Mouse (Mus musculus): Measurements from ENCODE around the gene Ptgds.
A peak's percentile ranks its signal among the peaks of the same experiment; 100 is the strongest.

The Ptgds gene

DNA sequence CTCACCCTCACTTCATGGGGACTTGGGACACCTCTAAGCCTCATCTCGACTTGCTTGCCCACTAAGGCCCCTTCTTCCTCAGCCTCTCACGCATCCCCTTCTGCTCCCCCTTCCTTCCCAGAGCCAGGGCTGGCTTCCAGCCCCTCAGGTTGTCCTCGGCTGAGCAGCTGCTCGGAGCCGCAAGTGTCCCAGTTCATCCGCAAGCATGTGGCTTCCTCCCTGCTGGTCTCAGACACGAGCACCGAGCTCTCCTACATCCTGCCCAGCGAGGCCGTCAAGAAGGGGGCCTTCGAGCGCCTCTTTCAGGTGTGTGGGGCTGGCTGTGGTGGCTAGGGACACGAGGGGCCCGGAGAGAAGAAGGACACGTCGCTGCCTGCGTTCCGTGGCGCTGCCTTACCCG lies 28.8 kb downstream of the Ptgds start:
- DNase-seq, result no peak

DNA sequence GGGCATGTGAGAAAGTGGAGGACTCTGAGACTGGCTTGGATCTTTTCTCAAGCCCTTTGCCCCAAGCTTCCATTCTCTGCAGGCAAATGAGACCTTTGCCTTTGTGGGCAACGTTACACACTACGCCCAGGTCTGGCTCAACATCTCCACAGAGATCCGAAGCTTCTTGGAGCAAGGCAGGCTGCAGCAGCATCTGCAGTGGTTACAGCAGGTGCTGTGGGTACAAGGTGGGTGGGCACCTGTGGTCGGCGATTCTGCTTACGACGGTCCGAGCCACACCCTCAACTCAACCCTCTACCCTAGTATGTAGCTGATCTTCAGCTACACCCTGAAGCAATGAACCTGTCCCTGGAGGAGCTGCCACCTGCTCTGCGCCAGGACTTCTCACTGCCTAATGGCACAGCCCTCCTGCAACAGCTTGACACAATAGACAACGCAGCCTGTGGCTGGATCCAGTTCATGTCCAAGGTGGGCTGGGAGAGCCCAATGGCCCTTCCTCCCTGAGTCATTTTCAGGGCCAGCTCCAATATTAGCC lies 33.5 kb downstream of the Ptgds start:
- DNase-seq, result no peak

DNA sequence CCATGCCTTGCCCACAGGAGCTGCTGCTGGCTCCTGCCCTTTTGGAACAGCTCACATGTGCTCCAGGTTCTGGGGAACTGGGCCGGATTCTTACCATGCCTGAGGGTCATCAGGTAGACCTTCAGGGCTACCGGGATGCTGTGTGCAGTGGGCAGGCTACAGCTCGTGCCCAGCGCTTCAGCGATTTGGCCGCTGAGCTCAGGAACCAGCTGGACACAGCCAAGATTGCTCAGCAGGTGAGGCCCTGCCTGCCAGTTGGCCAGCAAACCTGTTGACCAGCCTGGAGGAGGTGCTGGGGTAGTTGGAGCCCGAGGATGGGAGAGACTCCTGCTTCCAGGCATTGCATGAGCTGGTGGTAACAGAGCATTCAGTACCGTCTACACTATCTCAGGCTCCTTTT lies 35.6 kb downstream of the Ptgds start:
- no peak for DNase-seq

DNA sequence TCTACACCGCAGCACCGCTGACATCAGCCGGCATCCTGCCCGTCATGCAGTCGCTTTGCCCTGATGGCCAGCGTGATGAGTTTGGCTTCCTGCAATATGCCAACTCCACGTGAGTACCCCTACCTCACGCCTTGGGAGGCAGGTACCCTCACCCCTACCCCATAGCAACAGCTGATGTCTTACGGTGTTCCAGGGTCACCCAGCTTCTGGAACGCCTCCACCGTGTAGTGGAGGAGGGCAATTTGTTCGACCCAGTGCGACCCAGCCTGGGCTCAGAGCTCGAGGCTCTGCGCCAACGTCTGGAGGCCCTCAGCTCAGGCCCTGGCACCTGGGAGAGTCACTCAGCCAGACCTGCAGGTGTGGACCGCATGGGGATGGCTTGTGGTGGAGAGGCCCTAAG lies 36.7 kb downstream of the Ptgds start:
- no peak for DNase-seq

DNA sequence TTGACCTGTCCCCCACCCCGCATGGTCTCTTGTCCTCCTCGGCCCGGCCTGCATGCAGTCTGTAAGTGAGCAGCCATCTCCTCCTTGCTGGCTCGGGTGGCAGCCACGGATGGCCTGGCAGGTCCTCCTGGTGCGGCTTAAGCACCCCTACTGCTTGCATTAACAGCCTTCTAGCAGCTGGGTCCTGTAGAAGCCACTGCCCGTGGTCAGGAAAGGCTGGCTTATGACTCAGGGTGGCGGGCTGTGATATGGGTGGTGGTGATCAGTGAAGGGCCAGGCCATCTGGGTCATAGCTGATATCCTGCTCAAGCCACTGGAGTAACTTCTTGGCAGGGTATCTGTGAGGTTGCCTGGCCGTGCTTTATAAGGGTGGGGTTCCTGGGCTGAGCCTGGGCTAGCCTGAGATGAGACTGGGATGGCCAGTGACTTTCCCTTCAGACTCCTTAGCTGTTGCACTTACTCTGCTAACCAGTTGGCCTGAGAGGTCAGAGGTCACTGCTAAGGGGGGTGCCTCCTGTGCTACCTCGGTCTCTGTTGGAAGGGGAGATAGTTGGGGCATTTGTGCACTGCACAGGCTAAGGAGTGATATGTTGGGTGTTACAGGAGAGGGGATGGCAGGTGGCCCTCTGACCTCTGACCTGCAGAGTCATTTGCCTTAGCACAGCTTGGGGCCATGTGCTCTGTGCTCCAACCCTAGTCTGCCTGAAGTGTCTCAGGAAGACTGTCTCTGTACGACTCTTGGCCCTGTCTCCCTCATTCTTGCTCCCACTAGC lies 37.3 kb downstream of the Ptgds start:
- DNase-seq, result no peak

DNA sequence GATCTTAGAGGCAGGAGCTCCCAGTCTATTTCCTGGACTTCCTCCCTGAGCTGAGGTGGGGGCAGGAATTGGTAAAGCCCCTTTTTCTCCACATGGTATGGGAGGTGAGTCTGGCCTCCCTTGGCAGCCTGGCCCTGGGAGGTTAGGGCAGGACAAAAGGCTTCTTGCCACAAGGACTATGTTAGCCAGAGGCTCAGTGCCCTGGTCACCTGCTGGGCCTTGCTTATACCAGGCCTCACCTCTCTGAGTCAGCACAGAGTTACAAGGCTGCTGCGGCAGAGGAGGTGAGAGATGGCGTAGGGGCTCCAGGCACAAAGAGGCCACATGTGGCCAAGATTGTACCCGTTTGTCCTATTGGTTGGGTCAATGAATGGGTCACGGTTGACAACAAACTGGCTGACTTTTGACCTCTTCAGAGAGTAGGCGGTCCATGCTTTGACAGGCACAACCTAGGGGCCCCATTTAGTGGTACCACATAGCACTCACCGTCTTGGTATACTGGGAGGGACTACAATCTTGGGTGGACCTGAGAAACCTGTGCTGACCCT lies 38.5 kb downstream of the Ptgds start:
- DNase-seq, result no peak

DNA sequence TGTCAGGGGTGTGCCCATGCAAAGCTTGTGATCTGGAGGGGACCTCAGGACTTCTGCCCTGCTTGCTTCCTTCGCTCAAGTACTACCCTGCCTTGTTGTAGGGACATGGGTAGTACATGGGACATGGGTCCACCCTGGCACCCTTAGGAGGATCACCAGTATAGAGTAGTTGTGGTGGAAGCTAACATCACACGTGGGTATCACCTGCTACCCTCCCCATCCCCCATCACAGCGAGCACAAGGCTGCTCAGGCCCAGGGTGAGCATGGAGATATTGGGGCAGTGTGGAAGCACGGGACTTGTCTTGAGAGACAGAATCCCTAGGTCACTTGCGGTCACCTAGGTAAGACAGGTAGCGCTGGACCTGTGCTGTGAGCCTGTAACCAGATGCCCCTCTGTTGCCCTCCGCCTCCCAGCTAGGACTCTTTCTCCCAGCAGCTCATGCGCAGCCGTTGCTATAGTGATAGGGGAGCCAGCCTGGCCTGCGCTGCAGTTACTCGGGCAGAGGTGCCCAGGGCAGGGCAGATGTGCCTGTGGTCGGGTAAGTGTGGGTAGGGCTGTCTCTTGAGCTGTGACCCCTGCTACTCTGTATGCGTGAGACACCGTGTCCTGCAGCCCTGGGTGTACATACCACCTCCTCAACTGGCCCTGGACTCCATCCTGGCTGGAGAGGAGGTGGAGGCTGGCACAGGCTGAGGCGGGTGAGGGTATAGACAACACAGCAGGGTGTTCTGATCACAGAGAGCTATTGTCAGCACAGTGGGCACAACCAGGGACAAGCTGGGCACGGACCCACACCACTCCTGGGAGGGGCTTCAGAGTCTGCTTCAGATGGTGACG lies 39.2 kb downstream of the Ptgds start:
- no peak for DNase-seq

DNA sequence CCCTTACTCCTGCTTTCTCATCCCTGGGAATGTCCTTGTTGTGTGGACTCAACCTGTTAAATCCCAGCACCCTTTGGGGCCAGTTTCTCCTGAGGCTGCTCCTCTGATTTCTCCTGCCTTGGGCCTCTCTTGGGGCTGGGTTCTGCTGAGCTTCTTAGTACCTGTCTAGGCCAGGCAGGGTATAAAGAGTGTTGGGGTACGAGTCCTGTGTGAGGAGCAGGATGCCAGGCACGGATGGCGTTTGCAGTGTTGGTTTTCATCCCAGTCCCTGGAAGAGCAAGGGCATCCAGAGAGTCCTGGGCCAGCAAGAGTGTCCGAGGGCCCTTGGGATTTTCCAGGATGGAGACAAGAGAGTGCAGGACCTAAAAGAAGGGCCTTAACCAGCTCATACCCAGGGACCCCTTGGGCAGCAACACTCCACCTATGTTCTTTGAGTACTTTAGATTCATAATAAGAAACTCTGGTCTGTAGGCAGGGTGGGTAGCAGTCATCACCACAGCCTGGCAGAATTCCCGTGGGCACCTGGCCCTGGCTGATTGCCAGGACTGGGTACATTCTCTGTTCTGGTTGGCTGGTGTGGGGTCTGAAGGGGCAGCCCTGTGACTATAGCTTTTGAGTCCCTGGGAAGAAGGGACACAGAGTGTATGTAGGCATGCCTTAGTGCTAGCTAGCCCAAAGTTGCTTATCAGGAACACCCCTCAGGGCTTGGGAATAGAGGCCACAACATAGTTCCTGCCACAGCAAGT lies 40.2 kb downstream of the Ptgds start:
- no peak for DNase-seq

DNA sequence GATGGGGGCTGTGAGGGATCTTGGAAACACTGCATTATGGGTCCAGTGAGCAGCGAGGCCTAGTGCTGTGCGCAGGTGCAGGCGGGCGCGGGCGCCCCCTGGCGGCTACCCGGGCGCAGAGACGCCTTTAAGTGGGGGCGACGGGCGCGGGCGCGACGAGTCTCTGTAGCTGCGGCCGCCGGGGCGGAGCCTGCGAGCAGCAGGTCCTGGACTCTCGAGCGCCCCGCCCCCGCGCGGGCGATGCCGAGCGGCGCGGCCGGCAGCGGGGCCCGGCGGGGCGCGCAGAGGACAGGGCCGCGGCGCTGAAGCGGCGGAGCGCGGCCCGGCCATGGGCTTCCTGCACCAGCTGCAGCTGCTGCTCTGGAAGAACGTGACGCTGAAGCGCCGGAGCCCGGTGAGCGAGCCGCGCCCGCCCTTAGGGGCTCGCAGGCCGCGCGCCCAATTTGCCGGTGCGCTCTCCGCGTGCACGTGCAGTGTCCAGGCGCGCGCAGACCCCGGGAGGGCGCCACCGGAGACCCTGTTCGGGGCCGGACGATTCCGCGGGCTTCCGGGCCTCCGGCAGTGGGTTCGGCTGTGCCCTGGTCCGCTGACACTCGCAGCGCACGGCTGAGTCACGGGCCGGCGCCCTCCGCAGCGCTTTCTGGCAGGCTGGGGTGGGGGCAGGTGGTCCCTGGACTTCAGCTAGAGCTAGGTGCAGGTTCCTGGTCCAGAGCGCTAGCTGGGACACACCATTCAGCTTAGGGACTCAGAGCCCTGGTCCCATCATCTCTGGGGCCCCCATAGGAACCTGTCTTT lies 41.2 kb downstream of the Ptgds start, which contains the start of gene Abca2:
Gene Abca2 (plus strand): TSS at position 262 of the 795 bp plus-strand sequence.
- peak; percentile 93 for DNase-seq

DNA sequence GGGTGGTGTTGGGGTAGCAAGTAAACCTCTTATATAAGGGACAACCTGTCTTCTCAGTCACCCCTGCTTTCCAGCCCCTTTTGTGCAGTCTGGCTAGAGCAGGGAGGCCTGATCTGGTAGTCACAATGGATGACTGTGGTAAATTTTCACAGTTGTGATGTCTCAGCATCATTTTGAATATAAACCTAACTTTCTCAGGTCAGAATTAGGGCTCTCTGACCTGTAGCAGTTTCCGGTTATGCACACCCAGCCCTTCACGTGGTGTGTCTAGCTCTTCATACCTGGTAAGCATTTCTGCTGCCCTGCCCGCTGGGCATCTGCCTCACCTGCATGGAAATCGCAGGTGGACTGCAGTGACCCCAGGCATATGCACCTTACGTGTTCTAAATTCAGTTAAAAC lies 42.6 kb downstream of the Ptgds start:
- DNase-seq, result no peak

DNA sequence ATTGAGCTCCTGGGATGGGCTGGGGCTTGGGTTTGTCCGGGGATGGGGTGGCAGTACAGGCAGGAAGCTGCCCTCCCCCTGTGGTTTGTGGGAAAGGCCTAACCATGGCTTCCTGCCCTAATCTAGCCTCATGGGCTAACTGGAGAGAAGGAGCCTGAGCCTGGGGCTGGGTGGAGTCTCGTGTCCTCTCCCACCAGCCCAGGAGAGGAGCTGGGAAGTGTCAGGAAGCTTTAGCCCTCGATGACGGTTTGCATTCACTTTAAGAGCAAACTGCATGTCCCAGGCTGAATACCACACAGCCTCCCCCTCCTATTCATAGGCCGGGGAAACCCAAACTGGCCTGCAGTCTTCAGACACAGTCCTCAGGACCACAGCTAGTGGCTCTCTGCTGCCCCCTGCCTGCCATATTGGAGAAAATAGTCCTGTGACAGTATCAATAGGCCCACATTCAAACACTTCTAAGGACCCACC lies 43.1 kb downstream of the Ptgds start:
- DNase-seq, result peak; percentile 78

DNA sequence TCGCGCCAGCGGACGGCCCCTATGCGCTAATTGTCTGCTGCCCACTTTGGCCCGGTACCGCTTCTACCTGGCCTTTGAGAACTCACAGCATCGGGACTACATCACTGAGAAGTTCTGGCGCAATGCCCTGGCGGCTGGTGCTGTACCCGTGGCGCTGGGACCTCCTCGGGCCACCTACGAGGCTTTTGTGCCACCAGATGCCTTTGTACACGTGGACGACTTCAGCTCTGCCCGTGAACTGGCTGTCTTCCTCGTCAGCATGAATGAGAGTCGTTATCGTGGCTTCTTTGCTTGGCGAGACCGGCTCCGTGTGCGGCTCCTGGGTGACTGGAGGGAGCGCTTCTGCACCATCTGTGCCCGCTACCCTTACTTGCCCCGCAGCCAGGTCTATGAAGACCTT lies 44.4 kb downstream of the Ptgds start:
- no peak for DNase-seq

DNA sequence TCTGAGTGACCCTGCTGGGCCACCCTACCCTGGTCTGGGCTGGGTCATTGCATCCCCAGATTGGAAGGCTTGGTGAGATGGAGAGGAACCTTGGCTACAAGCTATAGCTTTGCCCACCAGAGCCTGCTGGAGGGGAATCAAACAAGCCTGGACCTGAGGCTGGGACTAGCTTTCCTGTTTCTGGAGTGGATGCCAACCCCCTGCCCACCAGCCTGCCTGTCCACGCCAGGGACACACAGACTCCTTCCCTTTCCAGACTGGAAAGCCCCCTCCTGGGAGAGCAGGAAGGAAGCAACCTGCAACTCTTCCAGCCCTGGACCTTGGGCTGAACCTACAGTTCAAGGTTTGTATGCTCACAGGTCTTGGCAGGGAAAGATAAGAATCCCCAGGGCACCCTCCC lies 46.2 kb downstream of the Ptgds start:
- DNase-seq, result no peak

DNA sequence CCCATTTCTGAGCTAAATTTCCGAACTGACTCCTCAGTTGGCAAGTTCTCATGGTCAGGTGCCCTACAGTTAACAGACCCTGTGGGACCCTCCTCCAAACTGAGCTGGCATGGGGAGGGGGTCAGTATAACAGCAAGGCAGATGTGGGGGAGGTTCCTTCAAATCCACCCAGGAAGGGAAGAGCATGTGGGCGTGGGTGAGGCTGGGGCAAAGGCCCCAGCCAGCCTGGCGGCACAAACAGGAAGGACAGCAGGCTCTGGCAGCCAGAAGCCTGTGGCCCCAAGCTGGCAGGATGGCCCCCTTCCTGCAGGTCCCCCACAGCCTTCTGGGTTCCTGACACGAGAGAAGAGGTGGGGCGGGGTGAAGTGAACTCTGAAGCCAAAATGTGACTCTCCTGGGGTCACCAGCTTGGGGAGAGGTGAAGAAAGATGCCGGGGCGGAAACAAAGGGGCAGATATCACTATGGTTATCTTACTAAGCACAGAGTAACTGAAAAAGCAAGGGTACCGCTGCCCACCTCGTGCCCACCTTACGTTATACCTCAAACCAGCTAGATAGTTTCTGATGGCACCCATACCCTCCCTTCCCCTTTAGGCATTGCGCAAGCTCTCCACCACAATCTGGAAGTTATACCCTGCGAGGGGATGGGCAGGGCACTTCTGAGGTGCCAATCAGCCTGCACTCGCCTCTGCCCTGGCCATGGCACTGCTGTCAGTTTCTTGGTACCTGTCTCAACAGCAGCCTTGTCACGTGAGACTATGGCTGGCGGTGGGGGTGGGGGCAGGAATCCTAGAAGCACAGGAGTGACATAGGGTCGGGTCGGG lies 47.0 kb downstream of the Ptgds start, which contains the start of gene Fut7:
Gene Fut7 (plus strand): TSS at position 681 of the 824 bp plus-strand sequence.
- no peak for DNase-seq

DNA sequence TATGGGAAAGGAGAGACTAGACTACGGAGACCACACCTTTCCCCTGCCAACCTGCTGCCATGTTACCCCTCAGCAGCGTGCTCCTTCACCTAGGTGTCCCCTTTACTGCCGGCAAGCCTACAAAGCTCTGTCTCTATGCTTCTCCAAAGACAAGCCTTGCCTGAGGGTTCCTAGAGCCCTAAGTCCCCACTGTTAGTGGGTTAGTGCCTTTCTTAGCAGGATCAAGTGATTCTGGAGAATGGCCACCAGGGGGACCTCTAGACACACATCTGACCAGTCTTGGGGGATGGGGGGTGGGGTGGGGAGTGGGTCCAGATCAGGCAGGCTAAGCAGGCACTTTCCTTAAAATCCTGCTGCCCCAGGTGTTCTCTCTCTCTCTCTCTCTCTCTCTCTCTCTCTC lies 48.0 kb downstream of the Ptgds start:
- DNase-seq, result peak; percentile 59

DNA sequence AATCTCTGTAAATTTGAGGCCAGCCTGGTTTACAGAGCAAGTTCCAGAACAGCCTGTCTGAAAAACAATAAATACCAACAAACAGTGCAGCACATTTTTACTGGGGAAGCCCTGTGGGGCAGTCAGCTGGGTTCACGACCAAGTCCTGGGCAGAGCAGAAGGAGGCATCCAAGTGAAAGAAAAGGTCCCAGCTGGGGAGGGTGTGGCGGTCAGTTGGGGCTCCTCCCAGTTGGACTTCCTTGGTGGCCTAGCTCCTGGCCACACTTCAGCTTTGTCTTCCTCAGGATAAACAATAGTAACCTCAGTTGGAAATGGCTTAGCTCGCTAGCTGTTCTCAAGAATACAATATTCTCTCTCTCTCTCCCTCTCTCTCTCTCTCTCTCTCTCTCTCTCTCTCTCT lies 52.4 kb downstream of the Ptgds start:
- DNase-seq, result no peak

Data from lung, postnatal 14 days (tissue).